Mouse (Mus musculus) midbrain, embryonic 12.5 days (tissue): ENCODE measurements at regions not wholly inside any gene's neighbourhood (a gene's known extent, or its start where the extent isn't known, plus 50 kb on each side); places are given as distances from the start of the nearest gene placed in this dataset.
"Not testable (repeated sequence)": the region's sequence is repeated elsewhere in the genome, so short reads cannot be mapped to it uniquely, and the experiment has no call there.

Experiments
- ATAC-seq: fragments of 200-750 bp; cut with Nextera tagmentation; 2 replicates; pipeline ENCODE4 v1.8.0; 2017; ENCODE audit warnings: low read depth, moderate TSS enrichment, moderate library complexity; ENCODE audit not compliant: low FRiP score
- H3K27ac ChIP-seq: fragments of 300-500 bp; sonication (generic); replicated peaks from 2 replicates; pipeline ENCODE4 v1.5.1; 2016; ENCODE audit warnings: mild to moderate bottlenecking
- H3K27me3 ChIP-seq: fragments of 300-500 bp; sonication (generic); 2 replicates; pipeline ENCODE4 v1.6.1; 2016; ENCODE audit warnings: mild to moderate bottlenecking
- H3K36me3 ChIP-seq: fragments of 300-500 bp; sonication (generic); 2 replicates; pipeline ENCODE4 v1.6.1; 2016
- H3K4me1 ChIP-seq: fragments of 300-500 bp; sonication (generic); 2 replicates; pipeline ENCODE4 v1.6.1; 2016
- H3K4me2 ChIP-seq: fragments of 300-500 bp; sonication (generic); replicated peaks from 2 replicates; pipeline ENCODE4 v1.6.1; 2016; ENCODE audit warnings: mild to moderate bottlenecking, moderate library complexity
- H3K4me3 ChIP-seq: fragments of 300-500 bp; sonication (generic); 2 replicates; pipeline ENCODE4 v1.5.1; 2016; ENCODE audit warnings: mild to moderate bottlenecking
- H3K9ac ChIP-seq: fragments of 300-500 bp; sonication (generic); replicated peaks from 2 replicates; pipeline ENCODE4 v1.6.1; 2016; ENCODE audit warnings: mild to moderate bottlenecking, moderate library complexity
- H3K9me3 ChIP-seq: fragments of 300-500 bp; sonication (generic); 2 replicates; pipeline ENCODE4 v1.6.1; 2016; ENCODE audit warnings: mild to moderate bottlenecking
- WGBS: fragments of 180-500 bp; shearing (Covaris S2); methylation state at CpG from one replicate; pipeline ENCODE4 v1.1.7; 2016; 5-methylcytosine and 5-hydroxymethylcytosine counted together

- Histone ChIP-seq H3K27me3 (peaks cover 83% of the 10 kb centered on the region), H3K4me2 (no peak overlapping the region), H3K36me3 (no peaks in the 10 kb centered on the region), H3K4me3 (no peak overlapping the region), H3K9ac (no peak overlapping the region), H3K9me3 (peaks cover 6% of the 10 kb centered on the region; the same call in 1 of the 2 replicates), H3K27ac (no peak overlapping the region), H3K4me1 (peaks cover 4% of the 10 kb centered on the region; the same call in 1 of the 2 replicates)
- 25% methylated on average over 20 of the region's 20 CpGs for WGBS
- peak; percentile 88 for ATAC-seq
These were observed 281.5 kb downstream of the Ajap1 start for GRCm38 (mm10) chr4:153200799-153201770.

- Histone ChIP-seq H3K27ac (no peak overlapping the region), H3K9me3 (no peaks in the 10 kb centered on the region), H3K4me2 (no peak overlapping the region), H3K9ac (no peak overlapping the region), H3K36me3 (no peaks in the 10 kb centered on the region), H3K4me3 (no peak overlapping the region), H3K27me3 (peaks cover 94% of the 10 kb centered on the region), H3K4me1 (peaks cover 16% of the 10 kb centered on the region)
- WGBS = 13% methylated on average over 8 of the region's 8 CpGs
- no peak for ATAC-seq
These were observed 293.1 kb downstream of the Ajap1 start for GRCm38 (mm10) chr4:153189485-153189884.

GRCm38 (mm10) chr4:153188504-153189031 lies 294.0 kb downstream of the Ajap1 start:
- under 1% methylated on average over 17 of the region's 17 CpGs for WGBS
- Histone ChIP-seq H3K4me3 (peak overlapping the region; percentile 21), H3K36me3 (no peaks in the 10 kb centered on the region), H3K27ac (no peak overlapping the region), H3K4me1 (peaks cover 16% of the 10 kb centered on the region), H3K9ac (no peak overlapping the region), H3K4me2 (peak overlapping the region; percentile 50), H3K9me3 (no peaks in the 10 kb centered on the region), H3K27me3 (peaks cover 94% of the 10 kb centered on the region)
- peak; percentile 58; the same call in 1 of the 2 replicates for ATAC-seq

DNA sequence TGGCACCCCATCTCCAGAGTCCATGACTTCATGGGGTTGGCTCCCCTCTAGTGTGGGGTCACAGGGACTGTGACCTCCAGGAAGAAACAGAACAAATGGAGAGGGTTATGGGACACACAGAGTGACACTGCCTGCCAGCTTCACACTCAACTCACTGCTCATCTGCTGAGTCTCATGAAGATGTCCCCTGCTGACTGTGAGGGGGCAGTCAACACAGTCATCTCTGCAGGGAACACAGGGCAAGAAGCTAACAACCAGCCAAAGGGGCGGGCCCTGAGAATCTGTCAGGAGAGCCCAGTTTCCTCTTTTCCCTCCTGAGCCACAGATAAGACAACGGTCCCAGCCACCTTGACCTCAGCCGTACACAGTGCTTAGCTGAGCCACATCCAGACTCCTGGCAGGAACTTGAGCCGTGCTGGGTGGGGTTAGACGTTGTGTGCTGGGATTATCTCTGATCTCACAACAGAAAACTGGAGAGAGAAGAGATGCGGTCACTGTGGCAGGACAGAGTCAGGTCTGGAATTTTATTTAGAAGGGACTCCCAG lies 294.6 kb downstream of the Ajap1 start:
- H3K27ac ChIP-seq = no peak overlapping the region
- peaks cover 93% of the 10 kb centered on the region for H3K27me3 ChIP-seq
- peaks cover 16% of the 10 kb centered on the region for H3K4me1 ChIP-seq
- no peaks in the 10 kb centered on the region for H3K36me3 ChIP-seq
- WGBS = under 1% methylated on average over 6 of the region's 6 CpGs
- 0 out of 2 replicates have a peak, but pooled peaks have one; percentile 30 for ATAC-seq
- no peak overlapping the region for H3K9ac ChIP-seq
- H3K9me3 ChIP-seq = no peaks in the 10 kb centered on the region
- H3K4me2 ChIP-seq = peak overlapping the region; percentile 50
- peak overlapping the region; percentile 21 for H3K4me3 ChIP-seq

DNA sequence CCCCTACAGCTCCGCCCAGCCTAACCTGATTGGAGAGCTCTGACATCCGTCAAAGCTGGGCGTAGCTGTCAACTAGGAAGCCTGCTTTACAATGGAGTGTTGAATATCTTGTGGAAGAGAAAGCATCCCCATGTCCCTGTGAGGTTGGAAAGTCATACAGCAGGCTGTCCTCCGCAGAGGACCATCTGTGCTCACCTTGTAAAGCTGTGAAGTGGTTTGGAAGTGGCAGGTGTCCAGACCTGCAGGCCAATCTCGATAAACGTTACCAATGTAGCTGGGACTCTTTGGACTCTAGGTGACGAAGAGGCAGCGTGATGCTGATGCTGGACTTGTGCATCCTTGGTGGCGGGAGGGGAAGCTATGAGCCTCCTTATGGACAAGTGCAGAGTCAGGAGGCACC lies 305.1 kb downstream of the Ajap1 start:
- Histone ChIP-seq H3K27ac (no peak overlapping the region), H3K4me2 (no peak overlapping the region), H3K4me1 (no peaks in the 10 kb centered on the region), H3K4me3 (no peak overlapping the region), H3K9me3 (peaks cover 12% of the 10 kb centered on the region), H3K36me3 (no peaks in the 10 kb centered on the region), H3K9ac (no peak overlapping the region), H3K27me3 (peaks cover 37% of the 10 kb centered on the region)
- WGBS = 92% methylated on average over 9 of the region's 9 CpGs
- no peak for ATAC-seq

DNA sequence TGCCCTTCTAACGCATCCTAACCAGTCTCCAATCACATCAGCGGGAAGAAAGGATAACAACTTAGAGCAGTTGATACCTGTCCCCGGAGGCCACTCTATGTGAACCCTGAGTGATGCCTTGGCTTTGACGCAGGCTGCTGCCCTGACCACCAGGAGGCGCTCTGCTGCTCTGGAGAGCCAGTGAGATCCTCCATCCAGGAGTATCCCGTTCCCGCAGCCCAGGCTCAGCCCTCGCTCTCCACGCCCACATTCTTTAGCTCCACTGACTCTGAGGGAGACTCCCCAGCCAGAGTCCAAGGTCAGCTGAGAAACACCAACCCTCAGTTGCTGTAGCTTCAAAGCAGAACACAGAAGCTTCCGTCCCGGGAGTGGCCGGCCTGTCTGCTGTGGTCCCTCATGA lies 307.0 kb downstream of the Ajap1 start:
- Histone ChIP-seq H3K27me3 (peaks cover 27% of the 10 kb centered on the region), H3K36me3 (no peaks in the 10 kb centered on the region), H3K4me1 (no peaks in the 10 kb centered on the region), H3K4me3 (no peak overlapping the region), H3K9me3 (peaks cover 15% of the 10 kb centered on the region), H3K4me2 (no peak overlapping the region), H3K27ac (no peak overlapping the region), H3K9ac (no peak overlapping the region)
- 9% methylated on average over 12 of the region's 12 CpGs for WGBS
- ATAC-seq = no peak

DNA sequence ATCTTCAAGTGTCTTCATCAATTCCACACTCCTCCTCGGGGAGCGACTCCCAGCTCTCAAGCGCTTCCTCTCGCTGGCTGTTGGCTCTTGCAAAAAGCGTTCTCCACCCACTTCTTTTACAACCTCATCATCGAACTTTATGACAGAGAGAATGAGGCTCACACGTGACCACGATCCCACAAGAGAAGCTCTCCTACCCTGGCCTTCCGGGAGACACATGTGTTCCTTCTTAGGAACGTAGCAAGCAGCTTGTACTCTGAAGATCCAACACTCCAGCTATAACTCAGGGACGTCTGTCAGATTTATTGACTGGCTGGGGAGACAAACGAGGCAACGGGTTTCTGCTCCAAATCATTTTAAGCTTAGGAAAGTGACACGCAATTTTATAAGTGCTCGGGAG lies 307.5 kb downstream of the Ajap1 start:
- Histone ChIP-seq H3K4me1 (no peaks in the 10 kb centered on the region), H3K27me3 (peaks cover 22% of the 10 kb centered on the region), H3K4me3 (no peak overlapping the region), H3K36me3 (no peaks in the 10 kb centered on the region), H3K27ac (no peak overlapping the region), H3K4me2 (no peak overlapping the region), H3K9me3 (peaks cover 15% of the 10 kb centered on the region), H3K9ac (no peak overlapping the region)
- 89% methylated on average over 15 of the region's 15 CpGs for WGBS
- ATAC-seq = no peak

GRCm38 (mm10) chr4:153169991-153170390 lies 312.6 kb downstream of the Ajap1 start:
- peaks cover 15% of the 10 kb centered on the region for H3K9me3 ChIP-seq
- H3K4me2 ChIP-seq = no peak overlapping the region
- WGBS = 83% methylated on average over 9 of the region's 9 CpGs
- H3K4me1 ChIP-seq = no peaks in the 10 kb centered on the region
- H3K27ac ChIP-seq = no peak overlapping the region
- no peak overlapping the region for H3K9ac ChIP-seq
- H3K36me3 ChIP-seq = no peaks in the 10 kb centered on the region
- no peak for ATAC-seq
- H3K27me3 ChIP-seq = peaks cover 6% of the 10 kb centered on the region; the same call in 1 of the 2 replicates
- no peak overlapping the region for H3K4me3 ChIP-seq

DNA sequence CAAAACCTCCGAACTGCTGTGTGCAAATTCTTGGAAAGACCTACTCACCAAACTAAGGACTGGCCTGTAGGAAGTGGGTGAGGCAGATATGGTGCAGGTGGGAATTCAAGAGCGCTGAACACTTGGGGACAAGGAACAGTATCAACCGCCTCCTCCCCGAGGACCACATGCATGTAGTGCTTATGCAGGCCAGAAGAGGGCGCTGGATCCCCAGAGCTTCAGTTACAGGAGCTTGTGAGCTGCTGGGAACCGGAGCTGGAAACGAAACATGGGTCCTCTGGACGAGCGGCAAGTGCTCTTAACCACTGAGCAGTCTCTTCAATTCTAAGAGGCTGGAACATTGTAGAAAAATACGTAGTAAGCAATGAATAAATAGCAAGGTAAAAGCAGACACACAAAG lies 317.8 kb downstream of the Ajap1 start:
- Histone ChIP-seq H3K4me1 (no peaks in the 10 kb centered on the region), H3K36me3 (no peaks in the 10 kb centered on the region), H3K4me3 (no peak overlapping the region), H3K9ac (no peak overlapping the region), H3K9me3 (peaks cover 4% of the 10 kb centered on the region), H3K27ac (no peak overlapping the region), H3K4me2 (no peak overlapping the region), H3K27me3 (no peaks in the 10 kb centered on the region)
- WGBS = 83% methylated on average over 10 of the region's 10 CpGs
- no peak for ATAC-seq

DNA sequence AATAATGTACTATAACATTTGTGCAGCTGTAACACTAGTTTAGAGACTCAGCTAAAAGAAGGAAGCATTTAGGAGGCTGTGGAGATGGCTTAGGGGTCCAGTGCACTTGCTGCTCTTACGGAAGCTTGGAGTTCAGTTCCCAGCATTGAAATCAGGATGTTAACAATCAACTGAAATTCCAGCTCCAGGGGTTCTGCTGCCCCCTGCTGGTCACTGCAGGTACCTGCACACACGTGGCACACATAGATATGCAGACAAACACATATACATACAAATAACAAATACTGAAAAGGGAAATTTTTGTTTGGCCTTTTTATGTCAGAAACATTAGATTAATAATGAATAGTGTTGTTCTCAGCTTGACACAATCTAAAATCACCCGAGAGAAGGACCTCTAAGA lies 322.5 kb downstream of the Ajap1 start:
- Histone ChIP-seq H3K36me3 (no peaks in the 10 kb centered on the region), H3K4me1 (no peaks in the 10 kb centered on the region), H3K27me3 (no peaks in the 10 kb centered on the region), H3K9ac (no peak overlapping the region), H3K4me2 (no peak overlapping the region), H3K27ac (no peak overlapping the region), H3K9me3 (peaks cover 8% of the 10 kb centered on the region), H3K4me3 (no peak overlapping the region)
- ATAC-seq = no peak
- whole genome bisulfite sequencing = 93% methylated on average over 3 of the region's 3 CpGs

- Histone ChIP-seq H3K9me3 (peaks cover 8% of the 10 kb centered on the region), H3K4me2 (no peak overlapping the region), H3K36me3 (no peaks in the 10 kb centered on the region), H3K4me3 (no peak overlapping the region), H3K27me3 (no peaks in the 10 kb centered on the region), H3K4me1 (no peaks in the 10 kb centered on the region), H3K27ac (no peak overlapping the region), H3K9ac (no peak overlapping the region)
- 90% methylated on average over 3 of the region's 3 CpGs for WGBS
- ATAC-seq = no peak
These were observed 325.0 kb downstream of the Ajap1 start for GRCm38 (mm10) chr4:153157572-153157971.

GRCm38 (mm10) chr4:153152923-153153322 lies 329.7 kb downstream of the Ajap1 start:
- not testable (repeated sequence) for H3K27me3 ChIP-seq, H3K4me3 ChIP-seq, H3K9ac ChIP-seq, H3K36me3 ChIP-seq, H3K4me1 ChIP-seq, ATAC-seq, H3K9me3 ChIP-seq, H3K27ac ChIP-seq, H3K4me2 ChIP-seq
